Mouse (Mus musculus) embryonic fibroblast, embryonic 13.5 days (primary cell): ENCODE measurements around the gene Mib2. TPM values are rescaled to one million over a fixed set of nuclear protein-coding genes. Genes with fewer than 3 reads are reported as not detected.

Experiments
- H3K27ac ChIP-seq: 2 replicates; pipeline ENCODE4 v1.5.1; 2012; ENCODE audit warnings: low read length, control low read depth, inconsistent platforms; ENCODE audit not compliant: insufficient read depth
- H3K4me1 ChIP-seq: 2 replicates; pipeline ENCODE4 v1.6.1; 2011; ENCODE audit warnings: low read length; ENCODE audit not compliant: control insufficient read depth, insufficient read depth
- H3K4me3 ChIP-seq: 2 replicates; pipeline ENCODE4 v1.5.1; 2011; ENCODE audit warnings: mild to moderate bottlenecking, control low read depth, low read length; ENCODE audit not compliant: insufficient read depth
- CTCF ChIP-seq: IDR thresholded peaks from 2 replicates; pipeline ENCODE4 v1.5.1; 2011; ENCODE audit warnings: mild to moderate bottlenecking, control low read depth, low read length, moderate library complexity, borderline replicate concordance; ENCODE audit not compliant: insufficient read depth
- POLR2A ChIP-seq: IDR thresholded peaks from 2 replicates; pipeline ENCODE4 v1.6.1; 2011; ENCODE audit warnings: low read depth, mild to moderate bottlenecking, control low read depth, low read length, moderate library complexity
- polyA plus RNA-seq: library from polyadenylated mRNA; stranded (reverse); fragments of >200 nt; gene quantifications from 2 replicates; pipeline ENCODE4 v1.2.4, GENCODE M21; 2011; ENCODE audit warnings: low read depth; ENCODE audit not compliant: missing spikeins, insufficient read length

Mib2 gene
- polyA plus RNA-seq, 1 experiment: 21.1 TPM

DNA sequence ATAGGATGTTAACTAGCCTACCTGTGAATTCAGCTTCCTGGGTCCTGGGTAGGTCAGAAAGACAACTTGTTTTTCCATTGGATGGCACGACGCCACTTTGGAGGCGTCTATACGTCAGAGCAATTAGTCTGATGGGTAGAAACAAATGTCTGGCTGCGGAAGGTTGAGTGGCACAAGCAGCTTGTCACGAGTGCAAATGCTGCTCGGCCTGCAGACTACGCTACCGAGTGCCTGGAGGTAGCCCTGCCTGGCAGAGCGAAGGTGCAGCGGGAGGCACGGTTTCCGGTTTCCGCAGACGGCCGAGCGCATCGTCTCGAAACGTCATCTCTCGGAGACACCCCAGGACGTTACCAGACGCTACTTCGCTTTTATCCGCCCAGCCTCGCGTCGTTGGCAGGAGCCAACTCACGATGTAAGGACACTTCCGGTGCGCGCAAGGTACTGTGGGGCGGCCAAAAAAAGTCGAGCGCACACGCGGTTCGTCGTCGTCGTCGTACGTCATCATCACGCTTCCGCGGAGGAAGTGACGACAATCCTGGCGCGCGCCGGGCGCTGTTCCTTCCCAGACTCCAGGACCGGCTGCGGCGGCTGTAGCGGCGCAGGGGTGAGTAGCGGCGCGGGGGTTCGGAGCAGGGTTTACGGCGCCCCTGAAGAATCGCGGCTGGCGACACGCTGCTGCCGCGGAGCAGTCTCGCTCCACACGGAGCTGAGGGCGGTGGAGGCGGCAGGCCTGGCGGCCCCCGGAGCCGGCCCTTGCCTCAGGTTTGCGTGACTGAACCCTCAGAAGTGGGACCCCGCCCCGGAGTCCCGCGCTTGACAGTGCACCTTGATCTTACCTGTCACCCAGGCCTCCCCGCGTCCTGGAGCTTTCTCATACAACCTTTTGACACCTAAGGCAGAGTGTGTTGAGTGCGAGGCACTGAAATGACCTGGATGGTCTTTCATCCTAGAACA is 44.4 kb downstream of the Mib2 start, which contains the start of gene Cdk11b:
Gene Cdk11b (plus strand): TSS at position 517 of the 954 bp plus-strand sequence.
- H3K4me3 ChIP-seq: peak within 1 kb of the TSS; percentile 92
- TF ChIP-seq CTCF: no peak
- TF ChIP-seq POLR2A: peak; percentile 94
- H3K4me1 ChIP-seq: no peaks in the 10 kb centered on the region
- peak within 1 kb of the TSS; percentile 80 for H3K27ac ChIP-seq

DNA sequence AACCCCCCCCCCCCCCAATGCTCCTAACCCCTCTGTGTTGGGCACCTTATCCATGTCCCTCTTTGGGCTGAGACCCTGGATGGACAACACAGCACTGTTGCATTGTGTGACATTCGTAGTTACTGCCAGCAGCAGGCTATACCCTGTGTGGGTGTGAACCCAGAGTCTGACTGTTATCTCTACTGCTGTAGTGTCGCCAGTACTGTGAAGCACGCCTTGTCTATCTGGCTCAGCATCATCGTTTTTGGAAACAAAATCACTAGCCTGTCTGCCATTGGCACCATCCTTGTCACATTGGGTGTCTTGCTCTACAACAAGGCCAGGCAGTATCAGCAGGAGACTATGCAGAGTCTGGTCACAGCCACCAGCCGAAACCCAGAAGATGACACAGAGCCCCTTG is 50.7 kb downstream of the Mib2 start:
- H3K4me3 ChIP-seq: no peak overlapping the region
- no peak overlapping the region for H3K27ac ChIP-seq
- no peaks in the 10 kb centered on the region for H3K4me1 ChIP-seq
- TF ChIP-seq POLR2A (no peak), CTCF (no peak)

DNA sequence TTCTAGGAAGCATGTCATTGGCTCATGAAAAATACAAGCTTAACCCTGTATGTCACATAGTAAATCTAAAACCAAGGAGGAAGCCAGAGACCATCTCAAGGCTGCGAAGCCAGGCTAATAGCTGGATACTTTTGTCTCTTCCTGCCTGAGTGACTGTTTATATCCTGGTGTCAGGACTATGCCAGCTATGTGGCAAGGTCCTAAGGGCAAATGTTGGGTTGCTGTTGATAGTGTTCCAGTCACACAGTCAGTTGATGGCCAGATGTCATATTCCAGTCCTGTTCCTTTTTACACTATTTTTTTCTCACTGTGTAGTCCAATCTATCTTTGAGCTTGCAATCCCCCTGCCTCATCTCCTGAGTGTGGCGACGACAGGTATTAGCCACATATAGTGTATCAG is 55.7 kb downstream of the Mib2 start:
- Histone ChIP-seq H3K4me1 (no peaks in the 10 kb centered on the region), H3K4me3 (no peak overlapping the region), H3K27ac (no peak overlapping the region)
- TF ChIP-seq CTCF (no peak), POLR2A (no peak)

DNA sequence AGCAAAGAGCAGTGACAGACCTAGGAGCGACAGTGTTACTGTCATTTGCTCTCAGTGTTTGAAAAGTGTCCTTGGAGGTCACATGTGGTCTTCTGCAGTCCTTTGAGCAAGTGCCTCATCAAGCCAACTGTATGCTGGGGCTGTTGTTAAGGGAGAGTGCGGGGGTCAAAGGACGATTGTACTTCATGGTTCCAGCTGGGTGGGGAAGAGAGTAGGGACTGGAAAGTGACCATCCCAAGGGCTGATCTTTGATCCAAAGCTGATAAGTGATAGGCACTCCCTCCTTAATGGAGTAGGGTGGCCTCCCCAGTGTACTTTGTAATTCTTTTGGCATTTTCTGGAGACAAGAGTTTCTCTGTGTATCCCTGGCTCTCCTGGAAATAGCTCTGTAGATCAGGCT is 57.1 kb downstream of the Mib2 start:
- H3K4me3 ChIP-seq: no peak overlapping the region
- H3K27ac ChIP-seq: no peak overlapping the region
- no peaks in the 10 kb centered on the region for H3K4me1 ChIP-seq
- no peak for TF ChIP-seq POLR2A
- no peak for TF ChIP-seq CTCF

DNA sequence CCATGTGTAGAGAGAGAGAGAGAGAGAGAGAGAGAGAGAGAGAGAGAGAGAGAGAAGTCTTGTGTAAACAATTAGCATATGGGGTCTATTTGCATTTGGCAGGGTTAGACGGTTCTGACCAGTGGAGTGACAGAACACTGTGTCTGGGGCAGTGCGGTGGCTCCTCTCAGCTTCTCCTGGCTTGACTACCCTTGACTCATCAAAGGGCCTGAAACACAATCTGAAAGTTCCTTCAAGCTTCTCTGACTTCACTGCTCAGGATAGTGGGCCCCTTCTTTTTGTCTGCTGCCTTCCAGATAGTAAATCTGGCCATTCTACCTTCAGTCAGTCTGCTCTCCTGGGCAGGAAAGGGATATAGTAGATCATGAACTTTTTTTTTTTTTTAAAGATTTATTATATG is 62.2 kb downstream of the Mib2 start:
- TF ChIP-seq POLR2A (no peak), CTCF (no peak)
- no peaks in the 10 kb centered on the region; the same call in none of the 2 replicates for H3K4me1 ChIP-seq

DNA sequence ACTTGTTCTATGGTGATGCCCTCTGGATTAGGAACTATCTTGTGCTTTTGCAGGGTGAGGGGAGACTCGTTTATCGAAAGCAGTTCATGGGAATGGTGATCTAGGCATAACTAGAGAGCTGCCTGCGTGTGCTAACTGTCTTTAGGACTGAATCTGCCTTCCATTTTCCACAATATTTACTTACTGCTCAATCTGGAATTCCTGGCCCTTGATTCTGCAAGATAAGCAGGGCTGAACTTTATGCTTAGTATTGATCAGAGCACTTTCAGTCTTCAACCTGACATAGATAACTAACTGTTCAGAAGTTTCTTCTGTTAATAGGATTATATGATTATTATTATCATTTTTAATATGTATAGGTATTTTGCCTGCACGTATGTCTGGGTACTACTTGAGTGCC is 63.9 kb downstream of the Mib2 start:
- Histone ChIP-seq H3K27ac (no peak overlapping the region), H3K4me3 (no peak overlapping the region), H3K4me1 (no peaks in the 10 kb centered on the region; the same call in none of the 2 replicates)
- no peak for TF ChIP-seq POLR2A
- no peak for TF ChIP-seq CTCF

More for the DNA sequence above, 62.2 kb downstream of the Mib2 start:
- H3K4me3 ChIP-seq: no peak overlapping the region
- H3K27ac ChIP-seq: no peak overlapping the region

Other genes starting within 250 kb of the Mib2 start
- gene Tmem52, start 200.1 kb downstream of the Mib2 start, polyA plus RNA-seq: not detected in 2 replicates
- 532 and 536 TPM in 2 replicates for gene Gnb1, start 177.8 kb downstream of the Mib2 start, polyA plus RNA-seq
- 116 and 130 TPM in 2 replicates for gene Nadk, start 106.8 kb downstream of the Mib2 start, polyA plus RNA-seq
- gene Slc35e2, start 67.8 kb downstream of the Mib2 start, polyA plus RNA-seq: 11.7 and 13.5 TPM in 2 replicates
- gene Cdk11b, start 44.3 kb downstream of the Mib2 start, polyA plus RNA-seq: 75.2 and 77.0 TPM in 2 replicates
- gene Gm10563, start 23.8 kb downstream of the Mib2 start, polyA plus RNA-seq: not detected in 2 replicates
- gene Mmp23, start 15.8 kb downstream of the Mib2 start, polyA plus RNA-seq: 80.7 and 93.1 TPM in 2 replicates
- gene Fndc10, start 25.1 kb upstream of the Mib2 start, polyA plus RNA-seq: 11.1 and 16.1 TPM in 2 replicates
- 101 and 104 TPM in 2 replicates for gene Ssu72, start 35.6 kb upstream of the Mib2 start, polyA plus RNA-seq
- gene Tmem240, start 65.6 kb upstream of the Mib2 start, polyA plus RNA-seq: 1.0 and 1.2 TPM in 2 replicates
- gene Atad3a, start 91.9 kb upstream of the Mib2 start, polyA plus RNA-seq: 48.8 and 55.2 TPM in 2 replicates
- gene Vwa1, start 105.5 kb upstream of the Mib2 start, polyA plus RNA-seq: 0.67 and 0.77 TPM in 2 replicates
- gene Tmem88b, start 116.7 kb upstream of the Mib2 start, polyA plus RNA-seq: 0.25 and 0.52 TPM in 2 replicates
- not detected in 2 replicates for gene Ankrd65, start 121.2 kb upstream of the Mib2 start, polyA plus RNA-seq
- gene Mrpl20, start 133.7 kb upstream of the Mib2 start, polyA plus RNA-seq: 115 and 129 TPM in 2 replicates
- gene Ccnl2, start 143.3 kb upstream of the Mib2 start, polyA plus RNA-seq: 74.3 and 91.9 TPM in 2 replicates
- gene Aurkaip1, start 162.1 kb upstream of the Mib2 start, polyA plus RNA-seq: 73.1 and 74.4 TPM in 2 replicates
- 441 and 484 TPM in 2 replicates for gene Mxra8, start 170.5 kb upstream of the Mib2 start, polyA plus RNA-seq
- gene Dvl1, start 178.2 kb upstream of the Mib2 start, polyA plus RNA-seq: 38.5 and 41.4 TPM in 2 replicates
- gene Tas1r3, start 194.2 kb upstream of the Mib2 start, polyA plus RNA-seq: 0.14 TPM in 1 of 2 replicates, not detected in the other
- gene Cptp, start 200.2 kb upstream of the Mib2 start, polyA plus RNA-seq: 17.4 and 21.5 TPM in 2 replicates
- gene Ints11, start 200.3 kb upstream of the Mib2 start, polyA plus RNA-seq: 33.2 and 40.0 TPM in 2 replicates
- 23.2 and 27.1 TPM in 2 replicates for gene Pusl1, start 222.6 kb upstream of the Mib2 start, polyA plus RNA-seq
- gene Acap3, start 222.6 kb upstream of the Mib2 start, polyA plus RNA-seq: 18.1 and 25.7 TPM in 2 replicates